Mouse (Mus musculus): ENCODE measurements around the gene Triap1.

- TF ChIP-seq GATA1 (IDR thresholded peaks at IDR 0.05; ENCODE audit: low read length) (no peak), TAL1 (IDR thresholded peaks at IDR 0.05; ENCODE audit: low read length) (no peak)
Measured at GRCm38 (mm10) chr5:115301615-115302014, 39.4 kb upstream of the Triap1 start.
